Mouse (Mus musculus): ENCODE results near the gene Appl2. TPM values are rescaled to one million over a fixed set of nuclear protein-coding genes. Genes with fewer than 3 reads are reported as not detected.

Appl2 gene
- total RNA-seq, 2 experiments from 2014 or later, result 72.6 to 87.7 TPM

DNA sequence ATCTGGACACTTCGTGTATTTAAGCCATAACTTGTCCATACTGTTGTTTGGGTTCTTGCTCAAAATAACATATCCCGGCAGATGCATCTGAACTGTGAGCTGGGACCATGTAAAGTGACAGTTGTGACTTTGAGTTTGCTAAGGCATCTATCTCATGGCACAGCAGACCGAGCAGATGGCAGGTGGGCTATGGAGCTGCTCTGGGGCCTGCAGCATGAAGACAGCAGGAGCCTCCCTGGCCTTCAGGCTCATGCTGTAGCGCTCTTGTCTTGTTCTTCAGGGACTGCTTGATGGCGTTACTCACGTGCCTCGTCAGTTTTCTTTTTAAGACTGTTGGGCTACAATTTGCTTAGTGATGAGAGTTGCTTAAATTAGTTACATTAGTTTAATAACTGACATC is 55.9 kb downstream of the Appl2 start:
- DNase-seq (ENCODE audit: low spot score in 2 of 2), result peak; percentile 25 to 71

- no peak for DNase-seq (ENCODE audit: low spot score in 2 of 2)
Measured at GRCm38 (mm10) chr10:83590801-83591200, 57.7 kb downstream of the Appl2 start.

- DNase-seq (ENCODE audit: low spot score in 2 of 2), result no peak
Measured at GRCm38 (mm10) chr10:83565449-83566441, 82.8 kb downstream of the Appl2 start.

DNA sequence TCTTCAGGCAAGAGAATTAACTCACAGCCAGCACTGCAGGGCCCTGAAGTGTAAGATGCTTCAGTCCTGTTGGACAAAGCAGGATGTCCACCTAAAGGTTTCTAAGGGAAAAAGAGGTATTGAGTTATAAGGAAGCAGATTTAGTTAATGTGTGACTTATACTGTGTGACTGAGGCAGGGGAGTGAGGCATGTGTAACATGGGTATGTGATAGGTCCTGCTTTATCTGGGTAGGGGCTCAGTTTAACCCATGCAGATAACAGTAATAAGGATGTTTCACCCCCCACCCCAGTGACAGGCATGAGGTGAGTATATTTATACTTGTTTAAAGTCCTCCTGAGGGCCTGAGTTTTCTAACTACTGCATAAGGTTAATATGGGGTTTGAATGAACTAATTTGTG is 85.5 kb downstream of the Appl2 start:
- DNase-seq (ENCODE audit: low spot score in 2 of 2), result no peak

Other genes with a start within 250 kb of the Appl2 start
- 1 to 10 TPM; 1.6 to 1.9 TPM for gene Aldh1l2, start 114.6 kb downstream of the Appl2 start, total RNA-seq (2021)
- 10 to 100 TPM; 26.9 to 30.5 TPM for gene Washc4, start 105.0 kb downstream of the Appl2 start, total RNA-seq (2021)
- 10 to 100 TPM; 17.2 to 20.5 TPM for gene 1500009L16Rik, start 74.1 kb upstream of the Appl2 start, total RNA-seq (2021)